Mouse (Mus musculus) small intestine, adult 2 months (tissue): ENCODE results near the gene Tmed2.

Experiments
- CTCF ChIP-seq: fragments of 200-500 bp; IDR thresholded peaks from 2 replicates; pipeline ENCODE4 v1.5.1; 2012; ENCODE audit warnings: low read depth, mild to moderate bottlenecking, control low read depth, inconsistent platforms, low read length, moderate library complexity, mixed read lengths; ENCODE audit not compliant: insufficient replicate concordance, insufficient read length; ENCODE audit errors: extremely low read depth
- POLR2A ChIP-seq: fragments of 200-500 bp; IDR thresholded peaks from 2 replicates; pipeline ENCODE4 v1.6.1; 2012; ENCODE audit warnings: low read depth, mild to moderate bottlenecking, control low read depth, inconsistent platforms, low read length, moderate library complexity

GRCm38 (mm10) chr5:124598224-124599174, 58.0 kb downstream of the Tmed2 start:
- TF ChIP-seq CTCF: no peak
- TF ChIP-seq POLR2A: no peak
